Mouse (Mus musculus): ENCODE data around the gene Ccdc36.

- TF ChIP-seq CTCF (IDR thresholded peaks at IDR 0.05; ENCODE audit: extremely low read depth, insufficient read length, insufficient replicate concordance, low read depth, low read length): no peak
- no peak for TF ChIP-seq POLR2A (IDR thresholded peaks at IDR 0.05; ENCODE audit: low read depth, low read length)
Measured at GRCm38 (mm10) chr9:108394191-108394590, 34.1 kb downstream of the Ccdc36 start.

All from small intestine, adult 2 months (tissue).